Mouse (Mus musculus): ENCODE data around the gene Spa17. TPM values are rescaled to one million over a fixed set of nuclear protein-coding genes. Genes with fewer than 3 reads are reported as not detected.

Gene Spa17
- polyA plus RNA-seq, 1 experiment: 4.8 TPM

GRCm38 (mm10) chr9:37586718-37587117, 26.8 kb downstream of the Spa17 start:
- TF ChIP-seq CTCF (IDR thresholded peaks at IDR 0.05; ENCODE audit: borderline replicate concordance, extremely low read depth, insufficient read depth, insufficient read length): no peak
- no peak for TF ChIP-seq POLR2A (IDR thresholded peaks at IDR 0.05; ENCODE audit: borderline replicate concordance, extremely low read depth, insufficient read depth, insufficient read length, poor library complexity, severe bottlenecking)
- peak; percentile 53 for DNase-seq (ENCODE audit: low read depth)

- TF ChIP-seq POLR2A (IDR thresholded peaks at IDR 0.05; ENCODE audit: borderline replicate concordance, extremely low read depth, insufficient read depth, insufficient read length, poor library complexity, severe bottlenecking): no peak
- TF ChIP-seq CTCF (IDR thresholded peaks at IDR 0.05; ENCODE audit: borderline replicate concordance, extremely low read depth, insufficient read depth, insufficient read length): no peak
These were observed 29.9 kb downstream of the Spa17 start for GRCm38 (mm10) chr9:37583594-37583993.

GRCm38 (mm10) chr9:37576436-37576930, 37.0 kb downstream of the Spa17 start:
- no peak for TF ChIP-seq POLR2A (IDR thresholded peaks at IDR 0.05; ENCODE audit: borderline replicate concordance, extremely low read depth, insufficient read depth, insufficient read length, poor library complexity, severe bottlenecking)
- no peak for TF ChIP-seq CTCF (IDR thresholded peaks at IDR 0.05; ENCODE audit: borderline replicate concordance, extremely low read depth, insufficient read depth, insufficient read length)

More at GRCm38 (mm10) chr9:37583594-37583993, 29.9 kb downstream of the Spa17 start:
- no peak for DNase-seq (ENCODE audit: low read depth)

GRCm38 (mm10) chr9:37572204-37572876, 41.2 kb downstream of the Spa17 start:
- TF ChIP-seq POLR2A (IDR thresholded peaks at IDR 0.05; ENCODE audit: borderline replicate concordance, extremely low read depth, insufficient read depth, insufficient read length, poor library complexity, severe bottlenecking) (no peak), CTCF (IDR thresholded peaks at IDR 0.05; ENCODE audit: borderline replicate concordance, extremely low read depth, insufficient read depth, insufficient read length) (no peak)
- no peak for DNase-seq (ENCODE audit: low read depth)

More at GRCm38 (mm10) chr9:37576436-37576930, 37.0 kb downstream of the Spa17 start:
- DNase-seq (ENCODE audit: low read depth): peak; percentile 79

- TF ChIP-seq POLR2A (IDR thresholded peaks at IDR 0.05; ENCODE audit: borderline replicate concordance, extremely low read depth, insufficient read depth, insufficient read length, poor library complexity, severe bottlenecking): no peak
- no peak for TF ChIP-seq CTCF (IDR thresholded peaks at IDR 0.05; ENCODE audit: borderline replicate concordance, extremely low read depth, insufficient read depth, insufficient read length)
- DNase-seq (ENCODE audit: low read depth): no peak
These were observed 44.2 kb downstream of the Spa17 start for GRCm38 (mm10) chr9:37569231-37569835.

GRCm38 (mm10) chr9:37568605-37569214, 44.8 kb downstream of the Spa17 start:
- DNase-seq (ENCODE audit: low read depth): no peak
- TF ChIP-seq CTCF (IDR thresholded peaks at IDR 0.05; ENCODE audit: borderline replicate concordance, extremely low read depth, insufficient read depth, insufficient read length) (no peak), POLR2A (IDR thresholded peaks at IDR 0.05; ENCODE audit: borderline replicate concordance, extremely low read depth, insufficient read depth, insufficient read length, poor library complexity, severe bottlenecking) (no peak)

GRCm38 (mm10) chr9:37567892-37568604, 45.5 kb downstream of the Spa17 start:
- no peak for DNase-seq (ENCODE audit: low read depth)

GRCm38 (mm10) chr9:37567454-37567853, 46.1 kb downstream of the Spa17 start:
- TF ChIP-seq CTCF (IDR thresholded peaks at IDR 0.05; ENCODE audit: borderline replicate concordance, extremely low read depth, insufficient read depth, insufficient read length) (no peak), POLR2A (IDR thresholded peaks at IDR 0.05; ENCODE audit: borderline replicate concordance, extremely low read depth, insufficient read depth, insufficient read length, poor library complexity, severe bottlenecking) (no peak)
- DNase-seq (ENCODE audit: low read depth): no peak

More at GRCm38 (mm10) chr9:37567892-37568604, 45.5 kb downstream of the Spa17 start:
- no peak for TF ChIP-seq CTCF (IDR thresholded peaks at IDR 0.05; ENCODE audit: borderline replicate concordance, extremely low read depth, insufficient read depth, insufficient read length)
- TF ChIP-seq POLR2A (IDR thresholded peaks at IDR 0.05; ENCODE audit: borderline replicate concordance, extremely low read depth, insufficient read depth, insufficient read length, poor library complexity, severe bottlenecking): no peak

- no peak for TF ChIP-seq CTCF (IDR thresholded peaks at IDR 0.05; ENCODE audit: borderline replicate concordance, extremely low read depth, insufficient read depth, insufficient read length)
- TF ChIP-seq POLR2A (IDR thresholded peaks at IDR 0.05; ENCODE audit: borderline replicate concordance, extremely low read depth, insufficient read depth, insufficient read length, poor library complexity, severe bottlenecking): no peak
- no peak for DNase-seq (ENCODE audit: low read depth)
These were observed 46.5 kb downstream of the Spa17 start for GRCm38 (mm10) chr9:37567019-37567418.

GRCm38 (mm10) chr9:37563805-37564204, 49.7 kb downstream of the Spa17 start:
- TF ChIP-seq POLR2A (IDR thresholded peaks at IDR 0.05; ENCODE audit: borderline replicate concordance, extremely low read depth, insufficient read depth, insufficient read length, poor library complexity, severe bottlenecking) (no peak), CTCF (IDR thresholded peaks at IDR 0.05; ENCODE audit: borderline replicate concordance, extremely low read depth, insufficient read depth, insufficient read length) (no peak)
- no peak for DNase-seq (ENCODE audit: low read depth)

- TF ChIP-seq POLR2A (IDR thresholded peaks at IDR 0.05; ENCODE audit: borderline replicate concordance, extremely low read depth, insufficient read depth, insufficient read length, poor library complexity, severe bottlenecking) (no peak), CTCF (IDR thresholded peaks at IDR 0.05; ENCODE audit: borderline replicate concordance, extremely low read depth, insufficient read depth, insufficient read length) (no peak)
- no peak for DNase-seq (ENCODE audit: low read depth)
These were observed 52.9 kb downstream of the Spa17 start for GRCm38 (mm10) chr9:37560617-37561016.
